Mouse (Mus musculus): ENCODE measurements around the gene Muc13. TPM values are rescaled to one million over a fixed set of nuclear protein-coding genes. Genes with fewer than 3 reads are reported as not detected.

The Muc13 gene
- polyA plus RNA-seq, 1 experiment from 2014 or later, result 10.6 TPM

GRCm38 (mm10) chr16:33756396-33756795, 37.4 kb upstream of the Muc13 start:
- DNase-seq (ENCODE audit: low spot score), result no peak
- H3K9ac ChIP-seq (ENCODE audit: low read length), result no peak overlapping the region
- H3K27me3 ChIP-seq (ENCODE audit: control insufficient read depth, insufficient read depth, low read length), result no peaks in the 10 kb centered on the region
- peaks cover 5% of the 10 kb centered on the region; the same call in 1 of the 2 replicates for H3K36me3 ChIP-seq (ENCODE audit: control insufficient read depth, insufficient read depth, low read length)
- WGBS, result 65% methylated on average over 6 of the region's 6 CpGs
- no peak overlapping the region for H3K4me3 ChIP-seq (ENCODE audit: low read depth, low read length)
- H3K9me3 ChIP-seq (ENCODE audit: control insufficient read depth, low read length), result no peaks in the 10 kb centered on the region
- no peak for ATAC-seq (ENCODE audit: low FRiP score, low TSS enrichment)
- TF ChIP-seq EP300 (optimal IDR thresholded peaks at IDR 0.05), result no peak
- no peak for TF ChIP-seq CTCF (IDR thresholded peaks at IDR 0.05; ENCODE audit: low read depth)
- no peak overlapping the region for H3K4me2 ChIP-seq (replicated peaks; ENCODE audit: low read depth)
- no peak overlapping the region for H3K27ac ChIP-seq (replicated peaks)
- H3K4me1 ChIP-seq (replicated peaks; ENCODE audit: control insufficient read depth, insufficient read depth), result no peaks in the 10 kb centered on the region

GRCm38 (mm10) chr16:33759207-33759606, 34.6 kb upstream of the Muc13 start:
- DNase-seq (ENCODE audit: low spot score) (no peak), ATAC-seq (ENCODE audit: low FRiP score, low TSS enrichment) (no peak)
- H3K27ac ChIP-seq (replicated peaks), result no peak overlapping the region
- H3K4me2 ChIP-seq (replicated peaks; ENCODE audit: low read depth), result no peak overlapping the region
- no peaks in the 10 kb centered on the region for H3K27me3 ChIP-seq (ENCODE audit: control insufficient read depth, insufficient read depth, low read length)
- no peaks in the 10 kb centered on the region for H3K4me1 ChIP-seq (replicated peaks; ENCODE audit: control insufficient read depth, insufficient read depth)
- 84% methylated on average over 7 of the region's 7 CpGs for WGBS
- H3K4me3 ChIP-seq (ENCODE audit: low read depth, low read length), result no peak overlapping the region
- peaks cover 5% of the 10 kb centered on the region; the same call in 1 of the 2 replicates for H3K36me3 ChIP-seq (ENCODE audit: control insufficient read depth, insufficient read depth, low read length)
- H3K9me3 ChIP-seq (ENCODE audit: control insufficient read depth, low read length), result no peaks in the 10 kb centered on the region
- H3K9ac ChIP-seq (ENCODE audit: low read length), result no peak overlapping the region
- TF ChIP-seq CTCF (IDR thresholded peaks at IDR 0.05; ENCODE audit: low read depth), result no peak
- no peak for TF ChIP-seq EP300 (optimal IDR thresholded peaks at IDR 0.05)

GRCm38 (mm10) chr16:33760542-33760941, 33.3 kb upstream of the Muc13 start:
- TF ChIP-seq EP300 (optimal IDR thresholded peaks at IDR 0.05) (no peak), CTCF (IDR thresholded peaks at IDR 0.05; ENCODE audit: low read depth) (no peak)
- Histone ChIP-seq H3K27me3 (ENCODE audit: control insufficient read depth, insufficient read depth, low read length) (no peaks in the 10 kb centered on the region), H3K9ac (ENCODE audit: low read length) (no peak overlapping the region), H3K9me3 (ENCODE audit: control insufficient read depth, low read length) (no peaks in the 10 kb centered on the region), H3K4me1 (replicated peaks; ENCODE audit: control insufficient read depth, insufficient read depth) (no peaks in the 10 kb centered on the region), H3K36me3 (ENCODE audit: control insufficient read depth, insufficient read depth, low read length) (peaks cover 5% of the 10 kb centered on the region; the same call in 1 of the 2 replicates), H3K4me2 (replicated peaks; ENCODE audit: low read depth) (no peak overlapping the region), H3K4me3 (ENCODE audit: low read depth, low read length) (no peak overlapping the region), H3K27ac (replicated peaks) (no peak overlapping the region)
- 52% methylated on average over 5 of the region's 5 CpGs for WGBS
- ATAC-seq (ENCODE audit: low FRiP score, low TSS enrichment) (no peak), DNase-seq (ENCODE audit: low spot score) (no peak)

DNA sequence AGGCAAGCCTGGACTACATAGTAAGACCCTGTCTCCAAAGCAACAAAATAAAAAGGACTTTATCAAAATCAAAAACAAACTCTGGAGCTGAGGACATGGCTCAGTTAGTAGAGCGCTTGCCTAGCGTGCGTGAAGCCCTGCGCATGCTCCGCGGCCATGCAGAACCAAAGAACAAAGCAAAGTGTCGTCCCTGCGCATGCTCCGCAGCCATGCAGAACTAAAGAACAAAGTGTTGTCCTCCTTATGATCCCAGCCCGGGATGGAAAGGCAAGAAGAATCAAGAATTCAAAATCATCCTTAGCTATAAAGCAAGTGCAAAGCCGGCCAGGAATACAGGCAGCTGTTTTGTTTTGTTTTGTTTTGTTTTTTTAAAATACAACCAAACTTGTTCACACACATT, 32.8 kb upstream of the Muc13 start:
- Histone ChIP-seq H3K36me3 (ENCODE audit: control insufficient read depth, insufficient read depth, low read length) (peaks cover 5% of the 10 kb centered on the region; the same call in 1 of the 2 replicates), H3K9ac (ENCODE audit: low read length) (no peak overlapping the region), H3K27ac (replicated peaks) (no peak overlapping the region), H3K27me3 (ENCODE audit: control insufficient read depth, insufficient read depth, low read length) (no peaks in the 10 kb centered on the region), H3K4me3 (ENCODE audit: low read depth, low read length) (no peak overlapping the region), H3K4me2 (replicated peaks; ENCODE audit: low read depth) (no peak overlapping the region), H3K9me3 (ENCODE audit: control insufficient read depth, low read length) (no peaks in the 10 kb centered on the region), H3K4me1 (replicated peaks; ENCODE audit: control insufficient read depth, insufficient read depth) (no peaks in the 10 kb centered on the region)
- ATAC-seq (ENCODE audit: low FRiP score, low TSS enrichment) (no peak), DNase-seq (ENCODE audit: low spot score) (no peak)
- TF ChIP-seq EP300 (optimal IDR thresholded peaks at IDR 0.05) (no peak), CTCF (IDR thresholded peaks at IDR 0.05; ENCODE audit: low read depth) (no peak)
- WGBS, result 86% methylated on average over 11 of the region's 11 CpGs

DNA sequence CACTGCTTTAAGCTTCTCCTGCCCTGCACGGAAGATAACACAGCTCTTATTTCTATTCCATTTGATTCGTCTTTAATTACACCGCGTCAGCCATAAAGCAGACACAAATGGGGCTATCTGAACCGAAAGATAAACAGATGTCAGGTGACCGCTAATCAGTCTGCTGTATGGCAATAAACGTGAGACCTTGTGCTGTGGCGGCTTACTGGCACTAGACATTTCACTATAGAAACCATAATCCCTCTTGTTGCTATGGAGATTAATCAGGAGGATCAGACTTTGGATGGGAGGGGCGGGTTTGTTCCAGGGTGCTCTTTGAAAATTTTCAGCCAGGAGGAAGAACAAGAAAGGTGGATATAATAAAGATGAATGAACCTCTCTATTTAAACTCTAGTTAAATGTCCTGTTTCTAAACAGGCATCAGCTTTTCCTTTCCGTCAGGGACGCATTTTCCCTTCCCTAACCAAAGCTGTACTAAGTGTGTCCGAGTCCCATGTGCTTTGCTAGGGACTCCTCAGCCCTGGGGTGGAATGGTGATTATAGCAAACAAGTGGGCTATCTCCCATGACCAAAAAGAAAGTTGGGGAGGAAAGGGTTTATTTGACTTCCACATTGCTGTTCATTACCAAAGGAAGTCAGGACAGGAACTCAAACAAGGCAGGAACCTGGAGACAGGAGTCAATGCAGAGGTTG, 29.2 kb upstream of the Muc13 start:
- WGBS, result 29% methylated on average over 12 of the region's 12 CpGs
- H3K4me1 ChIP-seq (replicated peaks; ENCODE audit: control insufficient read depth, insufficient read depth), result no peaks in the 10 kb centered on the region
- H3K9ac ChIP-seq (ENCODE audit: low read length), result no peak overlapping the region
- H3K36me3 ChIP-seq (ENCODE audit: control insufficient read depth, insufficient read depth, low read length), result peaks cover 3% of the 10 kb centered on the region; the same call in 1 of the 2 replicates
- no peak for TF ChIP-seq EP300 (optimal IDR thresholded peaks at IDR 0.05)
- ATAC-seq (ENCODE audit: low FRiP score, low TSS enrichment) (peak; percentile 79), DNase-seq (ENCODE audit: low spot score) (peak; percentile 50)
- 0 out of 2 replicates have a peak overlapping the region, but pooled peaks have one; percentile 8 for H3K4me2 ChIP-seq (replicated peaks; ENCODE audit: low read depth)
- H3K27ac ChIP-seq (replicated peaks), result no peak overlapping the region
- H3K4me3 ChIP-seq (ENCODE audit: low read depth, low read length), result no peak overlapping the region
- H3K9me3 ChIP-seq (ENCODE audit: control insufficient read depth, low read length), result no peaks in the 10 kb centered on the region
- no peaks in the 10 kb centered on the region for H3K27me3 ChIP-seq (ENCODE audit: control insufficient read depth, insufficient read depth, low read length)

DNA sequence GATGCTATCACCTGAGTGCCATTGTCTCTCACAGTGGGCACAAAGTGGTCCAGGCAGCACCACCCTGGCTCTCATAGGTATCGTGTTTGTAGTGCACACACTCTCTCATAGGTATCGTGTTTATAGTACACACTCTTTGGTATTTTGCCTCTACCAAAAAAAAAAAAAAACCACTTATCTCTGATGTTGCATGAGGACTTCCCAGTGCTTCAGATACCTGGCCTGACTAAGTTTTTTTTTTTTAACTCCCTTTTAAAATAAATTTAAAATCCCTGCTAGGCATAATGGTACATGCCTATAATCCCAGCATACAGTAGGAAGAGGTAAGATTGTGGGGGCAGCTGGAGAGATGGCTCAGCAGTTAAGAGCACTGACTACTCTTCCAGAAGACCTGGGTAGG, 28.4 kb upstream of the Muc13 start:
- H3K36me3 ChIP-seq (ENCODE audit: control insufficient read depth, insufficient read depth, low read length), result peaks cover 3% of the 10 kb centered on the region; the same call in 1 of the 2 replicates
- no peaks in the 10 kb centered on the region for H3K4me1 ChIP-seq (replicated peaks; ENCODE audit: control insufficient read depth, insufficient read depth)
- no peaks in the 10 kb centered on the region for H3K27me3 ChIP-seq (ENCODE audit: control insufficient read depth, insufficient read depth, low read length)
- H3K9ac ChIP-seq (ENCODE audit: low read length), result no peak overlapping the region
- H3K27ac ChIP-seq (replicated peaks), result no peak overlapping the region
- 88% methylated on average over 2 of the region's 2 CpGs for WGBS
- ATAC-seq (ENCODE audit: low FRiP score, low TSS enrichment), result no peak
- DNase-seq (ENCODE audit: low spot score), result no peak
- no peak overlapping the region for H3K4me3 ChIP-seq (ENCODE audit: low read depth, low read length)
- no peak overlapping the region for H3K4me2 ChIP-seq (replicated peaks; ENCODE audit: low read depth)
- no peaks in the 10 kb centered on the region for H3K9me3 ChIP-seq (ENCODE audit: control insufficient read depth, low read length)
- TF ChIP-seq EP300 (optimal IDR thresholded peaks at IDR 0.05), result no peak
